Mouse (Mus musculus) heart, embryonic 10.5 days (tissue): ENCODE data around the gene Gas1. TPM values are rescaled to one million over a fixed set of nuclear protein-coding genes. Genes with fewer than 3 reads are reported as not detected.

Experiments
- DNase-seq: peaks from one replicate; pipeline ENCODE4 v3.0.0-alpha.2; 2017; ENCODE audit warnings: low spot score
- H3K27ac ChIP-seq: fragments of 300-500 bp; sonication (generic); 2 replicates; pipeline ENCODE4 v1.5.1; 2016; ENCODE audit warnings: mild to moderate bottlenecking
- H3K27me3 ChIP-seq: fragments of 300-500 bp; sonication (generic); 2 replicates; pipeline ENCODE4 v1.6.1; 2016; ENCODE audit warnings: mild to moderate bottlenecking; ENCODE audit not compliant: poor library complexity, insufficient read depth, severe bottlenecking
- H3K36me3 ChIP-seq: fragments of 300-500 bp; sonication (generic); 2 replicates; pipeline ENCODE4 v1.6.1; 2016; ENCODE audit warnings: mild to moderate bottlenecking, moderate library complexity
- H3K4me1 ChIP-seq: fragments of 300-500 bp; sonication (generic); 2 replicates; pipeline ENCODE4 v1.6.1; 2016; ENCODE audit warnings: mild to moderate bottlenecking
- H3K4me3 ChIP-seq: fragments of 300-500 bp; sonication (generic); 2 replicates; pipeline ENCODE4 v1.5.1; 2016; ENCODE audit warnings: mild to moderate bottlenecking, moderate library complexity
- H3K9me3 ChIP-seq: fragments of 300-500 bp; sonication (generic); 2 replicates; pipeline ENCODE4 v1.6.1; 2016; ENCODE audit warnings: mild to moderate bottlenecking, moderate library complexity
- WGBS: fragments of 180-500 bp; shearing (Covaris S2); methylation state at CpG from one replicate; pipeline ENCODE4 v1.1.7; 2016; 5-methylcytosine and 5-hydroxymethylcytosine counted together
- polyA plus RNA-seq: library from polyadenylated mRNA; unstranded; fragments of >200 nt; fragmentation: Nextera tagmentation; extraction: Ambion mirVana; gene quantifications from 2 replicates; pipeline ENCODE4 v1.2.1, GENCODE M21; 2016

The Gas1 gene
- polyA plus RNA-seq = 27.4 and 71.7 TPM in 2 replicates

GRCm38 (mm10) chr13:60177106-60177796, at the start of gene Gas1:
TSS of gene Gas1 (minus strand) at chr13:60177365.
- Histone ChIP-seq H3K4me3 (peak within 1 kb of the TSS; percentile 77), H3K27ac (peak within 1 kb of the TSS; percentile 96), H3K36me3 (no peaks in the 10 kb centered on the region), H3K27me3 (no peaks in the 10 kb centered on the region), H3K9me3 (no peaks in the 10 kb centered on the region), H3K4me1 (peaks cover 27% of the 10 kb centered on the region)
- peak; percentile 97 for DNase-seq
- under 1% methylated on average over 59 of the region's 59 CpGs for WGBS

- Histone ChIP-seq H3K4me3 (peak overlapping the region; percentile 9; the same call in 1 of the 2 replicates), H3K36me3 (no peaks in the 10 kb centered on the region), H3K27me3 (no peaks in the 10 kb centered on the region), H3K27ac (peak overlapping the region; percentile 74), H3K9me3 (no peaks in the 10 kb centered on the region), H3K4me1 (peaks cover 33% of the 10 kb centered on the region)
- no peak for DNase-seq
- WGBS = 25% methylated on average over 9 of the region's 9 CpGs
These were observed 49.2 kb upstream of the Gas1 start for GRCm38 (mm10) chr13:60226251-60226836.

- DNase-seq = no peak
- Histone ChIP-seq H3K9me3 (no peaks in the 10 kb centered on the region), H3K27me3 (no peaks in the 10 kb centered on the region), H3K4me1 (peaks cover 33% of the 10 kb centered on the region), H3K27ac (peak overlapping the region; percentile 74), H3K4me3 (peak overlapping the region; percentile 9; the same call in 1 of the 2 replicates), H3K36me3 (no peaks in the 10 kb centered on the region)
- 50% methylated on average over 1 of the region's 1 CpGs for WGBS
These were observed 48.6 kb upstream of the Gas1 start for GRCm38 (mm10) chr13:60225736-60226135.

- no peak overlapping the region; the same call in 1 of the 2 replicates for H3K27ac ChIP-seq
- no peak for DNase-seq
These were observed 48.1 kb upstream of the Gas1 start for GRCm38 (mm10) chr13:60225276-60225675.

GRCm38 (mm10) chr13:60223797-60224196, 46.6 kb upstream of the Gas1 start:
- H3K4me3 ChIP-seq = no peak overlapping the region
- no peak for DNase-seq
- H3K27me3 ChIP-seq = no peaks in the 10 kb centered on the region
- WGBS = 79% methylated on average over 2 of the region's 2 CpGs
- H3K9me3 ChIP-seq = no peaks in the 10 kb centered on the region
- peaks cover 25% of the 10 kb centered on the region for H3K4me1 ChIP-seq
- no peak overlapping the region for H3K27ac ChIP-seq
- H3K36me3 ChIP-seq = no peaks in the 10 kb centered on the region

More at GRCm38 (mm10) chr13:60225276-60225675, 48.1 kb upstream of the Gas1 start:
- H3K4me1 ChIP-seq = peaks cover 29% of the 10 kb centered on the region
- no peaks in the 10 kb centered on the region for H3K36me3 ChIP-seq
- no peaks in the 10 kb centered on the region for H3K27me3 ChIP-seq
- 87% methylated on average over 5 of the region's 5 CpGs for WGBS
- no peaks in the 10 kb centered on the region for H3K9me3 ChIP-seq
- H3K4me3 ChIP-seq = no peak overlapping the region

- no peak for DNase-seq
- peaks cover 20% of the 10 kb centered on the region for H3K4me1 ChIP-seq
- no peaks in the 10 kb centered on the region for H3K27me3 ChIP-seq
- H3K9me3 ChIP-seq = no peaks in the 10 kb centered on the region
- no peak overlapping the region for H3K4me3 ChIP-seq
- WGBS = 90% methylated on average over 11 of the region's 11 CpGs
- no peaks in the 10 kb centered on the region for H3K36me3 ChIP-seq
- no peak overlapping the region for H3K27ac ChIP-seq
These were observed 45.2 kb upstream of the Gas1 start for GRCm38 (mm10) chr13:60222336-60222735.

GRCm38 (mm10) chr13:60213896-60214295, 36.7 kb upstream of the Gas1 start:
- H3K9me3 ChIP-seq = no peaks in the 10 kb centered on the region
- 88% methylated on average over 7 of the region's 7 CpGs for WGBS
- H3K4me3 ChIP-seq = no peak overlapping the region
- H3K4me1 ChIP-seq = no peaks in the 10 kb centered on the region
- DNase-seq = no peak
- H3K36me3 ChIP-seq = no peaks in the 10 kb centered on the region
- no peak overlapping the region for H3K27ac ChIP-seq
- no peaks in the 10 kb centered on the region for H3K27me3 ChIP-seq

GRCm38 (mm10) chr13:60207135-60207601, 30.0 kb upstream of the Gas1 start:
- Histone ChIP-seq H3K27me3 (no peaks in the 10 kb centered on the region), H3K4me1 (no peaks in the 10 kb centered on the region), H3K4me3 (no peak overlapping the region), H3K36me3 (no peaks in the 10 kb centered on the region), H3K9me3 (peaks cover 6% of the 10 kb centered on the region), H3K27ac (no peak overlapping the region)
- WGBS = 85% methylated on average over 6 of the region's 6 CpGs
- no peak for DNase-seq

- no peaks in the 10 kb centered on the region for H3K27me3 ChIP-seq
- no peak for DNase-seq
- H3K4me1 ChIP-seq = no peaks in the 10 kb centered on the region
- 84% methylated on average over 6 of the region's 6 CpGs for WGBS
- H3K9me3 ChIP-seq = peaks cover 6% of the 10 kb centered on the region
- no peak overlapping the region for H3K27ac ChIP-seq
- no peak overlapping the region for H3K4me3 ChIP-seq
- H3K36me3 ChIP-seq = no peaks in the 10 kb centered on the region
These were observed 27.6 kb upstream of the Gas1 start for GRCm38 (mm10) chr13:60204746-60205145.

GRCm38 (mm10) chr13:60193273-60193672, 16.1 kb upstream of the Gas1 start:
- no peak overlapping the region for H3K4me3 ChIP-seq
- H3K27me3 ChIP-seq = no peaks in the 10 kb centered on the region
- peaks cover 4% of the 10 kb centered on the region; the same call in 1 of the 2 replicates for H3K9me3 ChIP-seq
- H3K27ac ChIP-seq = no peak overlapping the region
- no peaks in the 10 kb centered on the region for H3K36me3 ChIP-seq
- H3K4me1 ChIP-seq = 0 out of 2 replicates have a peak, but pooled peaks cover 4% of the 10 kb centered on the region
- no peak for DNase-seq
- 72% methylated on average over 6 of the region's 6 CpGs for WGBS

- H3K36me3 ChIP-seq = no peaks in the 10 kb centered on the region
- no peaks in the 10 kb centered on the region for H3K9me3 ChIP-seq
- no peaks in the 10 kb centered on the region for H3K27me3 ChIP-seq
- H3K4me1 ChIP-seq = 0 out of 2 replicates have a peak, but pooled peaks cover 4% of the 10 kb centered on the region
- no peak for DNase-seq
- H3K4me3 ChIP-seq = no peak overlapping the region
- 40% methylated on average over 10 of the region's 10 CpGs for WGBS
- no peak overlapping the region; the same call in 1 of the 2 replicates for H3K27ac ChIP-seq
These were observed 12.8 kb upstream of the Gas1 start for GRCm38 (mm10) chr13:60189923-60190322.

- Histone ChIP-seq H3K27ac (no peak overlapping the region), H3K4me1 (0 out of 2 replicates have a peak, but pooled peaks cover 4% of the 10 kb centered on the region), H3K36me3 (no peaks in the 10 kb centered on the region), H3K4me3 (no peak overlapping the region), H3K27me3 (no peaks in the 10 kb centered on the region), H3K9me3 (no peaks in the 10 kb centered on the region)
- WGBS = 79% methylated on average over 8 of the region's 8 CpGs
- DNase-seq = no peak
These were observed 11.8 kb upstream of the Gas1 start for GRCm38 (mm10) chr13:60188952-60189351.

- Histone ChIP-seq H3K27me3 (no peaks in the 10 kb centered on the region), H3K4me3 (no peak overlapping the region), H3K9me3 (peaks cover 3% of the 10 kb centered on the region; the same call in 1 of the 2 replicates), H3K4me1 (0 out of 2 replicates have a peak, but pooled peaks cover 4% of the 10 kb centered on the region), H3K27ac (no peak overlapping the region), H3K36me3 (no peaks in the 10 kb centered on the region)
- DNase-seq = no peak
- WGBS = 91% methylated on average over 2 of the region's 2 CpGs
These were observed 10.1 kb upstream of the Gas1 start for GRCm38 (mm10) chr13:60187276-60187675.
